Mouse (Mus musculus): Measurements from ENCODE around the gene Pbx1. TPM values are rescaled to one million over a fixed set of nuclear protein-coding genes. Genes with fewer than 3 reads are reported as not detected.
A peak's percentile ranks its signal among the peaks of the same experiment; 100 is the strongest.

Pbx1 gene
- total RNA-seq, 2 experiments from 2014 or later = 25.2 to 28.0 TPM

DNA sequence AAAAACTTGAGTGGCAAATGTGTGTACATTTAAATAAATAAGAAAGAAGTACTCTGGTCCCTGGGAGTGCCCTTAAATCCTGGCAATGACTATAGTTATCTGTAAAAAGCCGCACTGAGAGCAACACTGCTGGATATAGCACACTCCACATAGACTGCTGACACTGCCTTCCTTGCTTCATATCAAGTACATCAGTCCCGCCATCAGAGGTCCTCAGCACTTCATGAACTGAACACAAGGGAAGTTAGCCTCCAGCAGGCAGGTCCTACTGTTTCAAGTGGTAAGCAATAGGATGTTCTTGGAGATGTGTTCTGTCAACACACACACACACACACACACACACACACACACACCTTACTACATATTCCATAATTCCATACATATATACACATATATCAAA lies 339.0 kb downstream of the Pbx1 start:
- DNase-seq (ENCODE audit: low spot score) = peak; percentile 51

DNA sequence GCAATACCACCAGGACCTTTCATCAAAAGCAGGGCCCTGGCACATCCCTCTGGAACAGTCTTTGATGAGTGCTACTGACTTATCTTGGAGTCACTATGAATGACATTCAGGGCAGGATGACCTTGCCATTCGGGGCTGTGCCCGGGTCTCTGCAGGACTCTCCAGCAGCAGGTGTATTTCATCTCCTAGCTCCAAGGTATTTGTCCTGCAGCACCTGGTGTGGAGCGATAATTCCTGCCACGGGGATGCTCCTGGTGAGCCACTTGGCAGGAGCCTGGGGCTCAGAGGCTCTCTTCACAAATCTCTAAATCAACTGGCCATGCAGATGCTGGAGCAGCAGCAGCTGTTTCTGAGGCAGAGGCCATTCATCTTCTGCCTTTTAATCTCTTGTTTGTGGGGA lies 340.4 kb downstream of the Pbx1 start:
- DNase-seq (ENCODE audit: low spot score) = no peak

GRCm38 (mm10) chr1:168088680-168089079 lies 343.4 kb downstream of the Pbx1 start:
- no peak for DNase-seq (ENCODE audit: low spot score)

DNA sequence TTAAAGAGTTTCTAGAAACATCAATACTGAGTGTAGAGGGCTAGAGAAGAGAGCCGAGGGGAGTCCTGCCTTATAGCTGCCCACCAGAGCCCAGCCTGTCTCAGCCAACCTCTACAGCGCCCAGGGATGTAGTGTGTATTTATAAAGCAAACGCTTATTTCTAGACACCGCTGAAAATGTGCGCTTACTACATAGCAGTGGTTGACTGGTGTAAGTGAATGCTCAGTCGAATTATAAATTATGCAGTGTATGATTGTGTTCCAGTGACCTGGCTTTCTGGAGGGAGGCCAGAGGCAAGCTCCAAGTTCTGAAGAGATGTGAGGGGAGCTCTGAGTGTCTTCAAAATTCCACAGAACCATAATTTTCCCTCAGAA lies 352.7 kb downstream of the Pbx1 start:
- no peak for DNase-seq (ENCODE audit: low spot score)

DNA sequence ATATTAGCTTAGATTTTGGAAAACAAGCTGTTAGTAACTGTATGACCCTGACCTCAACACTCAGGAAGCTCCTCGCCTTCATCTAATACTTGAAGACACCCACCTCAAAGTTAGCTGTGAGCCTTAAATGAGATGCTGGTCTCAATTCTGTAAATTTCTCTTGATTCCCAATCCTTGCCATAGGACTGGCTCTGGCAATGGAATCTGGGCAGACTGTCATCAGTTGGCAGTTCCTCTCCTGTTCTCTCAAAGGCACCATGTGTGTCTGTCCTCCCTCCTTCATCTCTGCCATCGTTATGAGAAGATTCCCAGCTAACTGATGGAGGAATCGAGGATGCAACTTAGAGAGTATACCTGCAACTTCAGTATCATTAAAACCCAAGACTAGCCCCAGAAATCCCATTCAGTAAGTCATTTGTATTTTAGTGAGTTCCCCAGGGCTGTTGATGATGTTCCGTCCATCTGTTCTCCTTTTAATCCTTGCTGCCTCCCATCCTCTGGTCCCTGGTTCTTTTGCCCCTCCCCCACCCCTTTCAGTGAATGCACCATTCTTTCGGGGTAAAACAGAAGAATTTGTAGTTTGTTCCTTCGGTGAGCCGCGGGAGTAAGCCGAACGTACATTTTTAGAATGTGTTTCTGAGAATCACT lies 353.2 kb downstream of the Pbx1 start:
- no peak for DNase-seq (ENCODE audit: low spot score)

DNA sequence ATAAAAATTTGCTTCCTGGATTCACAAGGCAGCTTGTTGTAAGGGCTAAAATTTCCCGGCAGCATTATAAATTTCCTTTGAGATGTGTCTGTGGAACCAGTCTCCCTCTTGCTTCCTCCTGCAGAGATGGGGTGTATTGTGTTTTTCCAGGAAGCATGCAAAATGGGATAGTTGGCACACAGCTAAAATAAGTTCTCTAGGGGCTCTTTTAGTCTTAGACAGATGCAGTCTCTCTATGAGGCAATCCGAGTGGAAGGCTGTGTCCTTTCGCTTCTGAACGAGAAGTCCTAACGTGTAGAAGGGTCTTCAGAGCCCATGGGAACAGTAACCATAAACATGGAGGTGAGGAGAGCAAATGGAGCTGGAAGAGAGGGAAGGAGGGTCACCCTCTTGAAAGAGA lies 360.1 kb downstream of the Pbx1 start:
- peak; percentile 43 for DNase-seq (ENCODE audit: low spot score)

DNA sequence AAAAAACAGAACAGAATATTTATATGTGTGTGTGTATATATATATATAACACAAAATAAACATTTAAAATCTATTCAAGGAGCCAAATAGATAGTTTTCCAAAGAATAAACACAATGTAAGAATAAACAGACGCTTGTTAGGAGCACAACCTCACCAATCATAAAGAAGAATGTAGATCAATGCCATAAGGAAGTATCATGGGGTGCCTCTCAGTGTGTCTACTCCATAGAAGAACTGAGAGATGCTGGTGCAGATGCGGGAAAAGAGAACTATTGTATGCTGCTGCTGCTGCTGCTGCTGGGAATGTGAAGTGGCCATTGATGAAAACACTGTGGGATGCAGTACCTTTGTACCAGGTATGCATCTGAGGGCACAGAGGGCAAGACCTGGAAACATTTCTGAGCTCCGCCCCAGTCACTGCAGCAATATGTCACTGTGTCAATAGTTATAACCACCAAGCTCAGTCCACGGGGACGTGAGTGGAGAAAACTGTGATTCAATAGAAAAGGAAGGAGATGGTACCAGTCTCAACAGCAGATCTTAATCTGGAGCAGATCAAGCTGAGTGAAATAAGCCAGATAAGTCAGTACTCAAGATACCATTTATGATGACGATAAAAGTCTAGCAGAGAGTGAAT lies 361.7 kb downstream of the Pbx1 start:
- DNase-seq (ENCODE audit: low spot score) = no peak

DNA sequence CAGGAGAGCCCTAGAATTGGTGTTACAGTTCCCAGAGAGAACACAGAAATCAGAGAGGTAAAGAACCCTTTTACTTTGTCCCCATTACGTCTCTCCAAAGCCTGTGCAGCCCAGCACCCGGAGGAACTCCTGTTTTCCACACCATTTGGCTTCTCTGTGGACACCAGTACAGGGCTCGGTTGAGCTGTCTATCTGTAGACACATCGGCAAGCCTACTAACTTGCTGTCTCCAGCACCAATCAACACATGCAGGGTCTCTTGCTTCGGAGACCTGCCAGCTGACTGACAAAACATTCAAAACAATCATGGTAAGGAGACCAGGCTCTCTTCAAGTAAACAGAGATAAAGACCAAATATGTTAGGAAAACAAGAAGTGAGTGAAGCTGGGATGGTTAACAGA lies 362.3 kb downstream of the Pbx1 start:
- DNase-seq (ENCODE audit: low spot score) = no peak

All from gastrocnemius, adult 18-20 months (tissue).